Mouse (Mus musculus): Measurements from ENCODE around the gene Lrrc17.

DNA sequence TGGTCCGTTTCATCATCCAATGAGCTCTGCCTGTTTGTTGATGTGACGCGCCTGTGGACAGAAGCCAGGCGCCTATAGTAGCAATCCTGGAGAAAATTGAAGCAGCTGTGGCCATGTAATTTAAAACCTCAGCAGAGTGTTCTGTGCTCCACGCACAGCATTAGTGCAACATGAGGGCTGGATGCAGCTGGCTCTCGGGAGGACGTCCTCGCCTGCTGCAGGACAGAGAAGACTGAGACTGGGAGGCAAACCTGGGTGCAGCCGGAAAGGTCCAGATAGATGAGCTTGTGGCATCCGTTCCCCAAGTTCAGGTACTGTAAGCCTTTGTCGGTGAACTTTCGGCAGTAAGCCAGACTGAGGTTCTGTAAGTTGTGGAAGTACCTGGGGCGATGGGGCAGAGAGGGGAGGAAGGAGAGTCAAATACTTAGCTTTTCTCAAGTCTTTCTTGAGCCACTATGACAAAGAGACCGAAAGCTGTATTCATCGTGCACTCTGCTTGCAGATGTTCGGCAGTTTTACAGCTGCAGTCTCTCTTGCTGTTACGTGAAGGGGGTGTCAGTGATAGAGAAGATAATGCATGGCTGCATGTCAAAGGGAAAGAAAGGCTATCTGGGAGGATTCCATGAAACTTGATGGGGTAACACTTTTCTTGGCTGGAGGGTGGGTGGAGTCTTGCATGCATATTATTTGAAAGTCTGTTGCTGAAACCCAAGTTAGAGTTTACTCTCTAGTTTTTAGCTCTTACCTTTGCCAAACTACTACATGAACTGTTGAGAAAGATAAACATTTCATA lies at the start of gene Lrrc17:
- TF ChIP-seq CTCF (IDR thresholded peaks at IDR 0.05; ENCODE audit: control insufficient read depth, insufficient read depth, insufficient replicate concordance, low read depth, low read length) (no peak), POLR2A (IDR thresholded peaks at IDR 0.05; ENCODE audit: control insufficient read depth, low read depth, low read length) (no peak)
